Mouse (Mus musculus) cerebellum, adult (tissue): ENCODE data around the gene Msln.
A peak's percentile ranks its signal among the peaks of the same experiment; 100 is the strongest.

ENCODE experiments used
- ATAC-seq: cut with Nextera tagmentation; 2 replicates; pipeline ENCODE4 v1.9.2; 2017; ENCODE audit warnings: mild to moderate bottlenecking, moderate library complexity, mixed read lengths; ENCODE audit not compliant: insufficient number of reproducible peaks, low FRiP score, low TSS enrichment

Msln gene

GRCm38 (mm10) chr17:25754241-25754640 is at the start of gene Msln:
Gene Msln, minus strand, starts transcription at chr17:25754378.
- no peak for ATAC-seq

- ATAC-seq: no peak
These were observed 48.8 kb upstream of the Msln start for GRCm38 (mm10) chr17:25802825-25803517.

- peak; percentile 49; the same call in 1 of the 2 replicates for ATAC-seq
These were observed 46.9 kb upstream of the Msln start for GRCm38 (mm10) chr17:25801029-25801428.

- ATAC-seq: no peak
These were observed 42.8 kb upstream of the Msln start, which contains the start of gene Metrn for GRCm38 (mm10) chr17:25796951-25797369. Gene Metrn, minus strand, starts transcription at chr17:25797136.

GRCm38 (mm10) chr17:25796211-25796771 is 42.1 kb upstream of the Msln start:
- ATAC-seq: no peak

GRCm38 (mm10) chr17:25795609-25796092 is 41.5 kb upstream of the Msln start, which contains the start of gene AC134908.4:
Gene AC134908.4, minus strand, starts transcription at chr17:25795659.
- ATAC-seq: no peak

GRCm38 (mm10) chr17:25794998-25795397 is 40.8 kb upstream of the Msln start:
- no peak for ATAC-seq

- ATAC-seq: no peak
These were observed 40.0 kb upstream of the Msln start for GRCm38 (mm10) chr17:25794197-25794596.

GRCm38 (mm10) chr17:25792615-25793014 is 38.4 kb upstream of the Msln start, which contains the start of gene Fam173a:
Gene Fam173a, minus strand, starts transcription at chr17:25792901.
- ATAC-seq: no peak

- peak; percentile 12; the same call in 1 of the 2 replicates for ATAC-seq
These were observed 37.8 kb upstream of the Msln start for GRCm38 (mm10) chr17:25791843-25792527.

GRCm38 (mm10) chr17:25791320-25791842 is 37.2 kb upstream of the Msln start:
- ATAC-seq: no peak

- ATAC-seq: no peak
These were observed 32.8 kb upstream of the Msln start for GRCm38 (mm10) chr17:25786781-25787504.

GRCm38 (mm10) chr17:25786280-25786679 is 32.1 kb upstream of the Msln start, which contains the start of gene Ccdc78:
Gene Ccdc78, plus strand, starts transcription at chr17:25786580.
- no peak for ATAC-seq

GRCm38 (mm10) chr17:25785281-25785745 is 31.1 kb upstream of the Msln start, which contains the start of gene Haghl:
Gene Haghl, minus strand, starts transcription at chr17:25785673.
- peak; percentile 76; the same call in 1 of the 2 replicates for ATAC-seq

- ATAC-seq: no peak
These were observed 29.8 kb upstream of the Msln start for GRCm38 (mm10) chr17:25783861-25784574.

GRCm38 (mm10) chr17:25783086-25783485 is 28.9 kb upstream of the Msln start:
- no peak for ATAC-seq

GRCm38 (mm10) chr17:25781339-25781738 is 27.2 kb upstream of the Msln start:
- no peak for ATAC-seq

- ATAC-seq: no peak
These were observed 23.8 kb upstream of the Msln start for GRCm38 (mm10) chr17:25777948-25778347.
